In the genomic region with DNA sequence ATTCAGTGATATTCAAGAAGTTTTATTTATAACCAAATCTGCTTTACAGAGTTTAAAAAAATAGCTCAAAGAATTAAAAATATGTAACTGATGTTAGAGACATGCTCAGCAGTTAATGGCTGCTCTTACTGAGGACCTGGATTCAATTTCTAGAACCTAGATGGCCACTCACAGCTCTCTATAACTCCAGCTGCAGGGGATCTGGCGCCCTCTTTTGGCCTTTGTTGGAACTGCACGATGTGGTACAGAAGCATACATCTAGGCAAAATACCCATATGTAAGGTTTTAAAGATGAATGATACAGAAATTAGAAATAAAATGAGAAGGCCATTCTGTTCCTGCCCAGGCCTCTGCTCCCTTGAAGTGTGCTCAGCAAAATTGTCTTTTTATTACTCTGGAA, we compare ENCODE assay signal across 9 mouse cellular contexts.
DNase-seq lines count a peak whose midpoint lies in the region; ATAC-seq and TF ChIP-seq lines count a peak whose summit lies in the region.
"Had no signal": no experiment of that assay in that cellular context is flagged by ENCODE, and none has a peak within 500 bp of the region (broad histone marks: within the 10 kb centered on the region; RNA-seq: fewer than 3 reads in every experiment).

No protein-coding gene starts in this region.

- intact Hi-C loops in left cerebral cortex, adult 2 months (cut with DNase I): no loop called here
- intact Hi-C loops in left cerebral cortex, postnatal 36 days (cut with DNase I): no loop called here
- intact Hi-C loops in heart, postnatal 14 days (cut with DNase I): no loop called here

- H3K4me3 ChIP-seq in left cerebral cortex, adult 2 months: no peak overlapping the region
- no peak overlapping the region for H3K4me3 ChIP-seq in bone marrow macrophage, adult 2 months (ENCODE audit: insufficient read depth, low read length)
- H3K4me3 ChIP-seq in liver, embryonic 13.5 days (replicated peaks): no peak overlapping the region
- H3K4me3 ChIP-seq: hindbrain, embryonic 15.5 days; stomach, embryonic 15.5 days had no signal

- no peaks in the 10 kb centered on the region for H3K27me3 ChIP-seq in liver, embryonic 13.5 days
- H3K27me3 ChIP-seq: hindbrain, embryonic 15.5 days; stomach, embryonic 15.5 days had no signal

- no peak overlapping the region for H3K4me2 ChIP-seq in liver, embryonic 13.5 days
- H3K4me2 ChIP-seq: hindbrain, embryonic 15.5 days; stomach, embryonic 15.5 days had no signal

- H3K9me3 ChIP-seq in liver, embryonic 13.5 days (replicated peaks): no peaks in the 10 kb centered on the region
- H3K9me3 ChIP-seq: hindbrain, embryonic 15.5 days; stomach, embryonic 15.5 days had no signal

- peak; percentile 62 for TF ChIP-seq CTCF in left cerebral cortex, adult 2 months (IDR thresholded peaks at IDR 0.05)
- TF ChIP-seq CTCF in bone marrow macrophage, adult 2 months (IDR thresholded peaks at IDR 0.05; ENCODE audit: low read depth, low read length): peak; percentile 66

- ATAC-seq in liver, embryonic 13.5 days (ENCODE audit: low read depth): no peak

- DNase-seq in left cerebral cortex, adult 2 months (ENCODE audit: extremely low spot score in 1 of 2, low spot score in 2 of 2): peak in 1 of 2 experiments; percentile 31
- no peak for DNase-seq in left cerebral cortex, postnatal 36 days (ENCODE audit: low spot score in 2 of 2)
- DNase-seq in MN1 (ENCODE audit: low spot score): peak; percentile 29
- peak; percentile 60 to 66 for DNase-seq in heart, postnatal 14 days
- peak; percentile 40 for DNase-seq in liver, embryonic 13.5 days
- peak; percentile 56 for DNase-seq in spleen, adult 12 weeks (ENCODE audit: low spot score)

- H3K4me1 ChIP-seq in bone marrow macrophage, adult 2 months (ENCODE audit: control insufficient read depth, insufficient read depth, low read length): no peaks in the 10 kb centered on the region
- no peaks in the 10 kb centered on the region for H3K4me1 ChIP-seq in liver, embryonic 13.5 days (replicated peaks)
- H3K4me1 ChIP-seq: hindbrain, embryonic 15.5 days; stomach, embryonic 15.5 days had no signal

- WGBS in liver, embryonic 13.5 days (ENCODE audit: insufficient replicate concordance): 1% methylated on average over 2 of the region's 2 CpGs

- no peak overlapping the region for H3K27ac ChIP-seq in left cerebral cortex, adult 2 months
- H3K27ac ChIP-seq in bone marrow macrophage, adult 2 months (ENCODE audit: insufficient read depth, low read depth, low read length): no peak overlapping the region
- H3K27ac ChIP-seq in liver, embryonic 13.5 days: no peak overlapping the region
- H3K27ac ChIP-seq: hindbrain, embryonic 15.5 days; stomach, embryonic 15.5 days had no signal

- H3K9ac ChIP-seq in liver, embryonic 13.5 days: no peak overlapping the region
- H3K9ac ChIP-seq: hindbrain, embryonic 15.5 days; stomach, embryonic 15.5 days had no signal

- H3K36me3 ChIP-seq in liver, embryonic 13.5 days: no peaks in the 10 kb centered on the region
- H3K36me3 ChIP-seq: hindbrain, embryonic 15.5 days; stomach, embryonic 15.5 days had no signal

- TF ChIP-seq POLR2A in bone marrow macrophage, adult 2 months (IDR thresholded peaks at IDR 0.05; ENCODE audit: borderline replicate concordance, low read depth, low read length): no peak

Comparison
In these comparisons a context has a peak if more than half of its experiments do, and no peak if none do; other contexts are left out.
1. DNase-seq: peak in MN1 (single experiment), heart, postnatal 14 days (2 of 2), liver, embryonic 13.5 days (single experiment) and spleen, adult 12 weeks (single experiment); none in left cerebral cortex, postnatal 36 days (0 of 2).